Mouse (Mus musculus) heart, postnatal 0 days (tissue): ENCODE measurements at regions not wholly inside any gene's neighbourhood (a gene's known extent, or its start where the extent isn't known, plus 50 kb on each side); places are given as distances from the start of the nearest gene placed in this dataset.

ENCODE experiments used
- CTCF ChIP-seq: IDR thresholded peaks from 2 replicates; pipeline ENCODE4 v1.5.1; 2016; ENCODE audit warnings: antibody characterized with exemption, control low read depth, low read depth
- EP300 ChIP-seq: IDR thresholded peaks from 2 replicates; pipeline ENCODE4 v1.6.1; 2016; ENCODE audit warnings: antibody characterized with exemption, low read depth

- no peak for TF ChIP-seq CTCF
- TF ChIP-seq EP300 = no peak
These were observed 54.1 kb upstream of the Hoxc13 start for GRCm38 (mm10) chr15:102866788-102867187.
